Mouse (Mus musculus): ENCODE results near the gene Scmh1.
A peak's percentile ranks its signal among the peaks of the same experiment; 100 is the strongest.

The Scmh1 gene

GRCm38 (mm10) chr4:120405806-120406638 is 941 bp downstream of the Scmh1 start:
- DNase-seq, result no peak

- no peak for DNase-seq
Measured at GRCm38 (mm10) chr4:120406639-120407273, 1.7 kb downstream of the Scmh1 start.

- no peak for DNase-seq
Measured at GRCm38 (mm10) chr4:120418053-120418452, 13.0 kb downstream of the Scmh1 start.

- DNase-seq, result no peak
Measured at GRCm38 (mm10) chr4:120420193-120420592, 15.1 kb downstream of the Scmh1 start.

GRCm38 (mm10) chr4:120420685-120421084 is 15.6 kb downstream of the Scmh1 start:
- peak; percentile 20 for DNase-seq

- DNase-seq, result no peak
Measured at GRCm38 (mm10) chr4:120430601-120431000, 25.5 kb downstream of the Scmh1 start.

GRCm38 (mm10) chr4:120432599-120433373 is 27.7 kb downstream of the Scmh1 start:
- DNase-seq, result no peak

- DNase-seq, result no peak
Measured at GRCm38 (mm10) chr4:120461741-120462140, 56.7 kb downstream of the Scmh1 start.

GRCm38 (mm10) chr4:120472946-120473345 is 67.9 kb downstream of the Scmh1 start:
- DNase-seq, result no peak

GRCm38 (mm10) chr4:120487707-120488106 is 82.6 kb downstream of the Scmh1 start:
- no peak for DNase-seq

- no peak for DNase-seq
Measured at GRCm38 (mm10) chr4:120506955-120507354, 101.9 kb downstream of the Scmh1 start.

GRCm38 (mm10) chr4:120511203-120511602 is 106.1 kb downstream of the Scmh1 start:
- no peak for DNase-seq

GRCm38 (mm10) chr4:120514366-120514765 is 109.3 kb downstream of the Scmh1 start:
- no peak for DNase-seq

GRCm38 (mm10) chr4:120516491-120516890 is 111.4 kb downstream of the Scmh1 start:
- DNase-seq, result no peak

GRCm38 (mm10) chr4:120516907-120517306 is 111.8 kb downstream of the Scmh1 start:
- no peak for DNase-seq

GRCm38 (mm10) chr4:120517335-120517734 is 112.3 kb downstream of the Scmh1 start:
- no peak for DNase-seq

- no peak for DNase-seq
Measured at GRCm38 (mm10) chr4:120521761-120522160, 116.7 kb downstream of the Scmh1 start.

- DNase-seq, result no peak
Measured at GRCm38 (mm10) chr4:120522351-120522750, 117.3 kb downstream of the Scmh1 start.

- no peak for DNase-seq
Measured at GRCm38 (mm10) chr4:120523092-120523491, 118.0 kb downstream of the Scmh1 start.

- DNase-seq, result no peak
Measured at GRCm38 (mm10) chr4:120528171-120528570, 123.1 kb downstream of the Scmh1 start.

GRCm38 (mm10) chr4:120531986-120532385 is 126.9 kb downstream of the Scmh1 start, which contains the start of gene Slfnl1:
Gene Slfnl1, plus strand, starts transcription at chr4:120532231.
- DNase-seq, result no peak

- no peak for DNase-seq
Measured at GRCm38 (mm10) chr4:120538664-120539063, 133.6 kb downstream of the Scmh1 start.

- DNase-seq, result no peak
Measured at GRCm38 (mm10) chr4:120544896-120545295, 139.8 kb downstream of the Scmh1 start.
